Mouse (Mus musculus) liver, embryonic 16.5 days (tissue): ENCODE measurements around the gene Btbd6. TPM values are rescaled to one million over a fixed set of nuclear protein-coding genes. Genes with fewer than 3 reads are reported as not detected.

Source experiments
- ATAC-seq: fragments of 200-750 bp; cut with Nextera tagmentation; 2 replicates; pipeline ENCODE4 v1.8.0; 2017; ENCODE audit warnings: low read depth, mild to moderate bottlenecking, moderate number of reproducible peaks, moderate library complexity
- H3K27ac ChIP-seq: fragments of 300-500 bp; sonication (generic); 2 replicates; pipeline ENCODE4 v1.5.1; 2014; ENCODE audit warnings: mild to moderate bottlenecking, low read length
- H3K27me3 ChIP-seq: fragments of 300-500 bp; sonication (generic); 2 replicates; pipeline ENCODE4 v1.6.1; 2014; ENCODE audit warnings: low read depth, low read length, mixed read lengths; ENCODE audit not compliant: control insufficient read depth, insufficient read depth
- H3K36me3 ChIP-seq: fragments of 300-500 bp; sonication (generic); 2 replicates; pipeline ENCODE4 v1.6.1; 2014; ENCODE audit warnings: mild to moderate bottlenecking; ENCODE audit not compliant: control insufficient read depth, insufficient read depth
- H3K4me1 ChIP-seq: fragments of 300-500 bp; sonication (generic); 2 replicates; pipeline ENCODE4 v1.6.1; 2014; ENCODE audit warnings: low read depth, low read length, mixed read lengths; ENCODE audit not compliant: control insufficient read depth
- H3K4me2 ChIP-seq: fragments of 300-500 bp; sonication (generic); 2 replicates; pipeline ENCODE4 v1.6.1; 2014; ENCODE audit warnings: low read depth, low read length, mixed read lengths
- H3K4me3 ChIP-seq: fragments of 300-500 bp; sonication (generic); 2 replicates; pipeline ENCODE4 v1.5.1; 2014; ENCODE audit warnings: low read depth, mild to moderate bottlenecking, low read length
- H3K9ac ChIP-seq: fragments of 300-500 bp; sonication (generic); 2 replicates; pipeline ENCODE4 v1.6.1; 2014; ENCODE audit warnings: low read depth, low read length
- H3K9me3 ChIP-seq: fragments of 300-500 bp; sonication (generic); replicated peaks from 2 replicates; pipeline ENCODE4 v1.6.1; 2016; ENCODE audit warnings: low read length; ENCODE audit not compliant: control insufficient read depth
- WGBS: fragments of 180-500 bp; shearing (Covaris S2); extraction: QIAGEN DNeasy Blood & Tissue Kit; methylation state at CpG from one replicate; pipeline ENCODE4 v1.1.7; 2014; ENCODE audit not compliant: insufficient replicate concordance; 5-methylcytosine and 5-hydroxymethylcytosine counted together
- polyA plus RNA-seq: library from polyadenylated mRNA; unstranded; fragments of >200 nt; fragmentation: Nextera tagmentation; extraction: Ambion mirVana; gene quantifications from 2 replicates; pipeline ENCODE4 v1.2.1, GENCODE M21; 2015

Gene Btbd6
- polyA plus RNA-seq, 1 experiment from 2014 or later, result 4.5 TPM

- no peak overlapping the region for H3K27ac ChIP-seq
- no peak for ATAC-seq
- H3K4me3 ChIP-seq, result no peak overlapping the region
- 18% methylated on average over 7 of the region's 7 CpGs for WGBS
- H3K36me3 ChIP-seq, result no peaks in the 10 kb centered on the region
- H3K4me2 ChIP-seq, result 0 out of 2 replicates have a peak overlapping the region, but pooled peaks have one; percentile 97
- H3K4me1 ChIP-seq, result peaks cover 14% of the 10 kb centered on the region
- no peak overlapping the region for H3K9ac ChIP-seq
- H3K27me3 ChIP-seq, result peaks cover 48% of the 10 kb centered on the region
- no peaks in the 10 kb centered on the region for H3K9me3 ChIP-seq
Observed at GRCm38 (mm10) chr12:112951150-112951842, 25.0 kb upstream of the Btbd6 start.

- H3K4me2 ChIP-seq, result no peak overlapping the region
- no peaks in the 10 kb centered on the region for H3K36me3 ChIP-seq
- ATAC-seq, result no peak
- H3K27me3 ChIP-seq, result peaks cover 45% of the 10 kb centered on the region
- no peak overlapping the region for H3K27ac ChIP-seq
- no peak overlapping the region for H3K4me3 ChIP-seq
- WGBS, result 15% methylated on average over 8 of the region's 8 CpGs
- no peaks in the 10 kb centered on the region for H3K9me3 ChIP-seq
- H3K4me1 ChIP-seq, result peaks cover 14% of the 10 kb centered on the region
- H3K9ac ChIP-seq, result no peak overlapping the region
Observed at GRCm38 (mm10) chr12:112952433-112952832, 23.8 kb upstream of the Btbd6 start.

- Histone ChIP-seq H3K4me2 (no peak overlapping the region), H3K36me3 (no peaks in the 10 kb centered on the region), H3K9me3 (no peaks in the 10 kb centered on the region), H3K4me1 (peaks cover 14% of the 10 kb centered on the region), H3K27me3 (peaks cover 45% of the 10 kb centered on the region), H3K9ac (no peak overlapping the region), H3K27ac (no peak overlapping the region), H3K4me3 (no peak overlapping the region)
- 30% methylated on average over 3 of the region's 3 CpGs for WGBS
- no peak for ATAC-seq
Observed at GRCm38 (mm10) chr12:112952926-112953565, 23.2 kb upstream of the Btbd6 start.

- Histone ChIP-seq H3K9me3 (no peaks in the 10 kb centered on the region), H3K4me3 (no peak overlapping the region), H3K4me2 (no peak overlapping the region), H3K36me3 (peaks cover 7% of the 10 kb centered on the region), H3K27ac (no peak overlapping the region), H3K27me3 (peaks cover 17% of the 10 kb centered on the region), H3K4me1 (peaks cover 3% of the 10 kb centered on the region), H3K9ac (no peak overlapping the region)
- 35% methylated on average over 4 of the region's 4 CpGs for WGBS
- peak; percentile 61 for ATAC-seq
Observed at GRCm38 (mm10) chr12:112955800-112956199, 20.5 kb upstream of the Btbd6 start.

GRCm38 (mm10) chr12:112958303-112958702, 18.0 kb upstream of the Btbd6 start:
- peaks cover 2% of the 10 kb centered on the region for H3K4me1 ChIP-seq
- H3K4me2 ChIP-seq, result no peak overlapping the region
- 37% methylated on average over 4 of the region's 4 CpGs for WGBS
- H3K27ac ChIP-seq, result no peak overlapping the region
- no peak overlapping the region for H3K4me3 ChIP-seq
- no peaks in the 10 kb centered on the region for H3K27me3 ChIP-seq
- H3K9me3 ChIP-seq, result no peaks in the 10 kb centered on the region
- no peak for ATAC-seq
- no peak overlapping the region for H3K9ac ChIP-seq
- peaks cover 31% of the 10 kb centered on the region for H3K36me3 ChIP-seq

- ATAC-seq, result no peak
- peaks cover 2% of the 10 kb centered on the region for H3K4me1 ChIP-seq
- no peak overlapping the region for H3K27ac ChIP-seq
- H3K36me3 ChIP-seq, result peaks cover 39% of the 10 kb centered on the region
- no peak overlapping the region for H3K4me2 ChIP-seq
- H3K9me3 ChIP-seq, result no peaks in the 10 kb centered on the region
- 74% methylated on average over 8 of the region's 8 CpGs for WGBS
- H3K27me3 ChIP-seq, result no peaks in the 10 kb centered on the region
- no peak overlapping the region for H3K4me3 ChIP-seq
- H3K9ac ChIP-seq, result no peak overlapping the region
Observed at GRCm38 (mm10) chr12:112959421-112959820, 16.9 kb upstream of the Btbd6 start.

- H3K4me1 ChIP-seq, result no peaks in the 10 kb centered on the region
- H3K36me3 ChIP-seq, result peaks cover 48% of the 10 kb centered on the region
- H3K27ac ChIP-seq, result no peak overlapping the region
- H3K4me2 ChIP-seq, result no peak overlapping the region
- no peak overlapping the region for H3K4me3 ChIP-seq
- H3K27me3 ChIP-seq, result no peaks in the 10 kb centered on the region
- H3K9ac ChIP-seq, result no peak overlapping the region
- WGBS, result 79% methylated on average over 7 of the region's 7 CpGs
- no peak for ATAC-seq
- H3K9me3 ChIP-seq, result no peaks in the 10 kb centered on the region
Observed at GRCm38 (mm10) chr12:112961428-112961827, 14.9 kb upstream of the Btbd6 start.

GRCm38 (mm10) chr12:112961872-112962271, 14.4 kb upstream of the Btbd6 start:
- H3K36me3 ChIP-seq, result peaks cover 52% of the 10 kb centered on the region
- no peak overlapping the region for H3K9ac ChIP-seq
- H3K4me1 ChIP-seq, result no peaks in the 10 kb centered on the region
- ATAC-seq, result no peak
- 80% methylated on average over 5 of the region's 5 CpGs for WGBS
- H3K27ac ChIP-seq, result no peak overlapping the region
- no peak overlapping the region for H3K4me3 ChIP-seq
- no peaks in the 10 kb centered on the region for H3K27me3 ChIP-seq
- H3K9me3 ChIP-seq, result no peaks in the 10 kb centered on the region
- H3K4me2 ChIP-seq, result no peak overlapping the region

- Histone ChIP-seq H3K27me3 (no peaks in the 10 kb centered on the region), H3K36me3 (peaks cover 70% of the 10 kb centered on the region), H3K9me3 (no peaks in the 10 kb centered on the region), H3K9ac (no peak overlapping the region), H3K4me1 (no peaks in the 10 kb centered on the region), H3K4me3 (no peak overlapping the region), H3K27ac (no peak overlapping the region), H3K4me2 (no peak overlapping the region)
- no peak for ATAC-seq
- 82% methylated on average over 13 of the region's 13 CpGs for WGBS
Observed at GRCm38 (mm10) chr12:112965783-112966182, 10.5 kb upstream of the Btbd6 start.
